Mouse (Mus musculus) embryonic facial prominence, embryonic 12.5 days (tissue): ENCODE data around the gene Arpc3. TPM values are rescaled to one million over a fixed set of nuclear protein-coding genes. Genes with fewer than 3 reads are reported as not detected.
A peak's percentile ranks its signal among the peaks of the same experiment; 100 is the strongest.

Experiments
- ATAC-seq: fragments of 200-750 bp; cut with Nextera tagmentation; 2 replicates; pipeline ENCODE4 v1.8.0; 2017; ENCODE audit not compliant: insufficient number of reproducible peaks, insufficient read depth, low FRiP score, low TSS enrichment
- H3K27ac ChIP-seq: fragments of 300-500 bp; sonication (generic); 2 replicates; pipeline ENCODE4 v1.5.1; 2016; ENCODE audit warnings: mild to moderate bottlenecking
- H3K27me3 ChIP-seq: fragments of 300-500 bp; sonication (generic); 2 replicates; pipeline ENCODE4 v1.6.1; 2016; ENCODE audit warnings: mild to moderate bottlenecking, moderate library complexity
- H3K36me3 ChIP-seq: fragments of 300-500 bp; sonication (generic); 2 replicates; pipeline ENCODE4 v1.6.1; 2016; ENCODE audit warnings: mild to moderate bottlenecking
- H3K4me1 ChIP-seq: fragments of 300-500 bp; sonication (generic); 2 replicates; pipeline ENCODE4 v1.6.1; 2016
- H3K4me2 ChIP-seq: fragments of 300-500 bp; sonication (generic); replicated peaks from 2 replicates; pipeline ENCODE4 v1.6.1; 2016; ENCODE audit warnings: mild to moderate bottlenecking, moderate library complexity
- H3K4me3 ChIP-seq: fragments of 300-500 bp; sonication (generic); 2 replicates; pipeline ENCODE4 v1.5.1; 2016; ENCODE audit warnings: mild to moderate bottlenecking
- H3K9ac ChIP-seq: fragments of 300-500 bp; sonication (generic); 2 replicates; pipeline ENCODE4 v1.6.1; 2016; ENCODE audit warnings: mild to moderate bottlenecking, moderate library complexity
- H3K9me3 ChIP-seq: fragments of 300-500 bp; sonication (generic); 2 replicates; pipeline ENCODE4 v1.6.1; 2016; ENCODE audit warnings: mild to moderate bottlenecking, moderate library complexity
- WGBS: fragments of 180-500 bp; shearing (Covaris S2); methylation state at CpG from one replicate; pipeline ENCODE4 v1.1.7; 2016; 5-methylcytosine and 5-hydroxymethylcytosine counted together
- polyA plus RNA-seq: library from polyadenylated mRNA; unstranded; fragments of >200 nt; fragmentation: Nextera tagmentation; extraction: Ambion mirVana; gene quantifications from 2 replicates; pipeline ENCODE4 v1.2.1, GENCODE M21; 2016

Arpc3 gene
- polyA plus RNA-seq, result 75.8 and 88.9 TPM in 2 replicates

DNA sequence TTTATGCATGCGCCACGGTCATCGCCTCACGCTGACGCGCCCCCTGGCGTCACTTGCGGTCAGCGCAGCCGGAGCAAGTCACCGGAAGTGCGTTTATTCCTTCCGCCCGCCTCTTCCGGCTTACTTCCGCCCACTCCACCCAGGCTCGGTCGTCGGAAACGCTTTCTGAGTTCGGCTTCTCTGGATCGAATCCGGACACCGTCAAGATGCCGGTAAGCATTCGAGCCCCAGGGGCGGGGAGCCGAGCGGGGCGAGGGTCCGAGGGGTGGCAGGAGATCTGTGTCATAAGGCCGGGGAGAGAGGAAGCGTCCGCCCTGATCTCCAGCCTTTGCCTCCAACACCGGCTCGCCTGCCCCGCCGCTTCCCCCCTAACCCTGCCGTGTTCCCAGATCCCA is at the start of gene Arpc3:
Gene Arpc3 (plus strand): TSS at position 93 of the 395 bp plus-strand sequence.
- Histone ChIP-seq H3K9me3 (no peaks in the 10 kb centered on the region), H3K27ac (0 out of 2 replicates have a peak within 1 kb of the TSS, but pooled peaks have one; percentile 36), H3K9ac (peak within 1 kb of the TSS; percentile 76), H3K27me3 (no peaks in the 10 kb centered on the region), H3K36me3 (peaks cover 10% of the 10 kb centered on the region; the same call in 1 of the 2 replicates), H3K4me3 (peak within 1 kb of the TSS; percentile 82), H3K4me1 (peaks cover 11% of the 10 kb centered on the region), H3K4me2 (peak within 1 kb of the TSS; percentile 91)
- 0% methylated on average over 37 of the region's 39 CpGs for WGBS
- 0 out of 2 replicates have a peak, but pooled peaks have one; percentile 70 for ATAC-seq

- Histone ChIP-seq H3K4me1 (no peaks in the 10 kb centered on the region), H3K4me2 (no peak overlapping the region), H3K36me3 (no peaks in the 10 kb centered on the region), H3K27ac (no peak overlapping the region), H3K4me3 (no peak overlapping the region), H3K27me3 (no peaks in the 10 kb centered on the region), H3K9ac (no peak overlapping the region), H3K9me3 (no peaks in the 10 kb centered on the region)
- 89% methylated on average over 1 of the region's 1 CpGs for WGBS
- ATAC-seq, result no peak
Measured at GRCm38 (mm10) chr5:122342874-122343273, 48.8 kb upstream of the Arpc3 start.

DNA sequence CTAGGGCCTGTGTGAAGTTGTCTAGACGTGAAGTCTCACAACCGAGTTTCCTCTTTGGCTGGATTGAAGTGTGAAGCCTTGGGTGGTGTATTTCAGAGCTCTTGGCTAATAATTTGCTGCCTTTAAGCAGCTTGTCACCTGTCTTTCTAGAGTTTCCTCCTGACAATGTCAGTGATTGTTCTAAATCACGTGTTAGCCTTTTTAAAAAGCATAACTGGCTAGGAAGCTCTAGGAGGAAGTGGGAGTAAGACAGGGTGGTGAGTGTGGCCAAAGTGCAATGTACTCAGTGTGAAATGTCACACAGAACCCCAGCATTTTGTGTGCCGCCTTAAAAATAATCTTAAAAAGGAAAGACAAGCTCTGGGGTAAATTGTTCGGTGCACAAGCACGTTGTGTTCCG is 47.9 kb upstream of the Arpc3 start:
- H3K27ac ChIP-seq, result no peak overlapping the region
- WGBS, result 60% methylated on average over 7 of the region's 7 CpGs
- H3K36me3 ChIP-seq, result no peaks in the 10 kb centered on the region
- ATAC-seq, result no peak
- no peak overlapping the region for H3K4me2 ChIP-seq
- H3K27me3 ChIP-seq, result no peaks in the 10 kb centered on the region
- H3K4me3 ChIP-seq, result no peak overlapping the region
- no peaks in the 10 kb centered on the region for H3K4me1 ChIP-seq
- no peak overlapping the region for H3K9ac ChIP-seq
- H3K9me3 ChIP-seq, result no peaks in the 10 kb centered on the region

- 7% methylated on average over 5 of the region's 5 CpGs for WGBS
- H3K4me2 ChIP-seq, result no peak overlapping the region
- no peak for ATAC-seq
- H3K27ac ChIP-seq, result no peak overlapping the region
- no peak overlapping the region for H3K9ac ChIP-seq
- H3K27me3 ChIP-seq, result no peaks in the 10 kb centered on the region
- H3K36me3 ChIP-seq, result no peaks in the 10 kb centered on the region
- H3K4me3 ChIP-seq, result no peak overlapping the region
- no peaks in the 10 kb centered on the region for H3K9me3 ChIP-seq
- no peaks in the 10 kb centered on the region for H3K4me1 ChIP-seq
Measured at GRCm38 (mm10) chr5:122344260-122344659, 47.4 kb upstream of the Arpc3 start.

DNA sequence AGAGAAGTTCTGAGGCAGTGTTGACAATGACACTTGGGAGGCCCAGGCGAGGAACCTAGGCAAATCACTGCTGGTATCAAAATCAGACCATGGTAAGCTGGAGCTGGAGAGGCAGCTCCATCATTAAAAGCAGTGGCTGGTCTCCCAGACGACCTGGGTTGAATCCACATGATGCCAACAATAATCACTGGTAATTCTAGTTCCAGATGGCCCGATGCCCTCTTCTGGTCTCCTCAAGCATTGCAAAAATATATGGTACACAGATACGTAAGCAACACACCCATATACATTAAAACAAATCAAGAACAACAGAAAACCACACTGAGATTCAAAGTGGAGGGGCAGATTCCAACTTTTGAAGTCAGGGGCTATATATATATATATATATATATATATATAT is 45.9 kb upstream of the Arpc3 start:
- WGBS, result 68% methylated on average over 4 of the region's 4 CpGs
- H3K9me3 ChIP-seq, result no peaks in the 10 kb centered on the region
- H3K4me1 ChIP-seq, result no peaks in the 10 kb centered on the region
- no peak for ATAC-seq
- H3K9ac ChIP-seq, result no peak overlapping the region
- no peak overlapping the region for H3K4me2 ChIP-seq
- no peaks in the 10 kb centered on the region for H3K27me3 ChIP-seq
- no peak overlapping the region for H3K27ac ChIP-seq
- no peaks in the 10 kb centered on the region for H3K36me3 ChIP-seq
- no peak overlapping the region for H3K4me3 ChIP-seq

DNA sequence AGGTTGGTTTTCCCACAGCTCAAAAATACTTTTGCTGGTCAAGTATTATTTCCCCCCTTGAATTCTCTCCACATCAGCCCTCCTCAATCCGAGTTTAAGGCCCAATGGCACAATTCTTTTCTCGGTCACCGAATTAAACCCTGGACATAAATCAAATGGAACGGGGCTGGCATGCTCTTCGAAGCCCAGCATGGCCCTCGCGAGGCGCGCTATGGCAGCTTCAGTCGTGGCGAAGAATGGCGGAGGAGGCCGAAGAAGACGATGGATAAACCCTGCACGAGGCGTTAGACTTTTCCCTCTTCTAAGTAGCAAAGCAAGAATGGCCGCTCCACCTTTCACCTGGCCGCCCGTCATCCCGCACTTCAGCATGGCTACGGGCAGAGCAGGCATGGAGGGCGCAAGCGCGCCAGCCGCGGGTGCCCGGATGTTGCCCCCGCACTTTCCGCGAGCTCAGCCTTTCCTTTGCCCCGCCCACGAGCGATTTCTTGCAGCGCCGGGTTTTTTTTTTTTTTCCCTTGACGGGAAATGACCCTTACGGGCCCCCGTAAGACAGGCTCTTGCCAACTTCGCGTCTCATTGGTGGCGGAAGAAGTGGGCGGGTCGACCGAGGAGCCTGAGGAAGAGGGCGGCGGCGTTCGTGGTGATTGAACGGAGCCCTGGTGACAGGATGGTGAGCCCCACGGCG is 37.7 kb upstream of the Arpc3 start, which contains the start of the genes Rad9b and Vps29:
Gene Rad9b (minus strand): TSS at position 427 of the 685 bp plus-strand sequence.
Gene Vps29 (plus strand): TSS at position 563 of the 685 bp plus-strand sequence.
- Histone ChIP-seq H3K9ac (peak within 1 kb of the TSS; percentile 75), H3K4me1 (no peaks in the 10 kb centered on the region), H3K4me3 (peak within 1 kb of the TSS; percentile 85), H3K9me3 (no peaks in the 10 kb centered on the region), H3K4me2 (peak within 1 kb of the TSS; percentile 70), H3K36me3 (peaks cover 10% of the 10 kb centered on the region; the same call in 1 of the 2 replicates), H3K27me3 (no peaks in the 10 kb centered on the region), H3K27ac (peak within 1 kb of the TSS; percentile 37)
- ATAC-seq, result peak; percentile 86
- WGBS, result 2% methylated on average over 51 of the region's 51 CpGs

GRCm38 (mm10) chr5:122354492-122355067 is 37.1 kb upstream of the Arpc3 start:
- Histone ChIP-seq H3K27ac (peak overlapping the region; percentile 37), H3K4me1 (no peaks in the 10 kb centered on the region)
- 0 out of 2 replicates have a peak, but pooled peaks have one; percentile 32 for ATAC-seq

GRCm38 (mm10) chr5:122371591-122372191 is 20.0 kb upstream of the Arpc3 start, which contains the start of gene Gpn3:
Gene Gpn3, plus strand, starts transcription at chr5:122371876.
- WGBS, result 1% methylated on average over 25 of the region's 46 CpGs
- peaks cover 37% of the 10 kb centered on the region for H3K36me3 ChIP-seq
- ATAC-seq, result peak; percentile 79

More at GRCm38 (mm10) chr5:122354492-122355067, 37.1 kb upstream of the Arpc3 start:
- H3K9ac ChIP-seq, result peak overlapping the region; percentile 75
- H3K27me3 ChIP-seq, result no peaks in the 10 kb centered on the region
- H3K36me3 ChIP-seq, result peaks cover 12% of the 10 kb centered on the region; the same call in 1 of the 2 replicates
- H3K9me3 ChIP-seq, result no peaks in the 10 kb centered on the region
- H3K4me2 ChIP-seq, result peak overlapping the region; percentile 70
- H3K4me3 ChIP-seq, result peak overlapping the region; percentile 85
- under 1% methylated on average over 52 of the region's 57 CpGs for WGBS

GRCm38 (mm10) chr5:122372192-122372769 is 19.4 kb upstream of the Arpc3 start, which contains the start of gene Fam216a:
Gene Fam216a, minus strand, starts transcription at chr5:122372364.
- Histone ChIP-seq H3K4me3 (peak within 1 kb of the TSS; percentile 77), H3K27ac (peak within 1 kb of the TSS; percentile 97), H3K9ac (peak within 1 kb of the TSS; percentile 84), H3K36me3 (peaks cover 31% of the 10 kb centered on the region), H3K9me3 (no peaks in the 10 kb centered on the region), H3K27me3 (no peaks in the 10 kb centered on the region), H3K4me2 (peak within 1 kb of the TSS; percentile 72), H3K4me1 (peaks cover 16% of the 10 kb centered on the region)
- under 1% methylated on average over 53 of the region's 53 CpGs for WGBS
- peak; percentile 92 for ATAC-seq

More at GRCm38 (mm10) chr5:122371591-122372191, 20.0 kb upstream of the Arpc3 start, which contains the start of gene Gpn3:
- peak within 1 kb of the TSS; percentile 77 for H3K4me3 ChIP-seq
- H3K9me3 ChIP-seq, result no peaks in the 10 kb centered on the region
- H3K9ac ChIP-seq, result peak within 1 kb of the TSS; percentile 84
- no peaks in the 10 kb centered on the region for H3K27me3 ChIP-seq
- H3K27ac ChIP-seq, result peak within 1 kb of the TSS; percentile 97
- peaks cover 16% of the 10 kb centered on the region for H3K4me1 ChIP-seq
- peak within 1 kb of the TSS; percentile 72 for H3K4me2 ChIP-seq

DNA sequence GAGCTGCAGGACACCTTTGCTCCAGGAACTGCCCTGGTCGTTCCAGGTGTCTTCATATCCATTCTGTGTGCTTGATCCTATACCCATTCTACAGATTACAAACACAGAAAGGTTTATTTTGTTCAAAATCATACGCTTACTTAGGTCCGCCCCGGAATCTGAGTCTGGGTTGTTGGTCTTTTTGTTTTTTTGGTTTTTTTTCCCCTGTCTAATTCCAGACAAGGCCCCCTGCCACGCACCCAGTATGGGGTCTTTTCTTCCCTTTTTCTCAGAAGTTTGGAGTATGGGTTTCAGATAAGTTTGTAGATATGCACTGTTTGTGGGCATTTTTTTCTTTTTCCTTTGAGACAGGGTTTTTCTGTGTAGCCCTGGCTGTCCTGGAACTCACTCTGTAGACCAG is 18.8 kb upstream of the Arpc3 start:
- peaks cover 16% of the 10 kb centered on the region for H3K4me1 ChIP-seq
- WGBS, result 7% methylated on average over 5 of the region's 5 CpGs
- H3K36me3 ChIP-seq, result peaks cover 25% of the 10 kb centered on the region
- no peaks in the 10 kb centered on the region for H3K9me3 ChIP-seq
- H3K27ac ChIP-seq, result peak overlapping the region; percentile 97; the same call in 1 of the 2 replicates
- H3K27me3 ChIP-seq, result no peaks in the 10 kb centered on the region
- H3K9ac ChIP-seq, result peak overlapping the region; percentile 84
- H3K4me3 ChIP-seq, result peak overlapping the region; percentile 77
- H3K4me2 ChIP-seq, result peak overlapping the region; percentile 72
- no peak for ATAC-seq
